Mouse (Mus musculus): Measurements from ENCODE around the gene Ddx41.

GRCm38 (mm10) chr13:55512379-55513031, 24.0 kb downstream of the Ddx41 start:
- TF ChIP-seq POLR2A (IDR thresholded peaks at IDR 0.05; ENCODE audit: low read depth, low read length): peak; percentile 27
- no peak for TF ChIP-seq CTCF (IDR thresholded peaks at IDR 0.05; ENCODE audit: borderline replicate concordance, insufficient read depth, low read length)
